13 mouse cellular contexts compared by ENCODE assay signal in genomic region chr15:88999124-88999523, GRCm38 (mm10). TPM values are rescaled to one million over a fixed set of nuclear protein-coding genes. Genes with fewer than 3 reads are reported as not detected.
DNase-seq lines count a peak whose midpoint lies in the region; ATAC-seq lines count a peak whose summit lies in the region.
"Had no signal": no experiment of that assay in that cellular context is flagged by ENCODE, and none has a peak within 500 bp of the region (broad histone marks: within the 10 kb centered on the region; RNA-seq: fewer than 3 reads in every experiment).

No protein-coding gene starts in this region.

- no peaks in the 10 kb centered on the region for H3K27me3 ChIP-seq in heart, embryonic 11.5 days (ENCODE audit: control insufficient read depth, insufficient read depth, low read length)
- no peaks in the 10 kb centered on the region for H3K27me3 ChIP-seq in midbrain, embryonic 14.5 days (ENCODE audit: control insufficient read depth, insufficient read depth, low read length)
- H3K27me3 ChIP-seq in midbrain, embryonic 16.5 days (ENCODE audit: control insufficient read depth, insufficient read depth, low read depth, low read length), result no peaks in the 10 kb centered on the region
- H3K27me3 ChIP-seq: embryonic facial prominence, embryonic 12.5 days; lung, embryonic 15.5 days had no signal

- 71% methylated on average over 2 of the region's 2 CpGs for WGBS in heart, embryonic 11.5 days (ENCODE audit: insufficient replicate concordance)
- 81% methylated on average over 2 of the region's 2 CpGs for WGBS in midbrain, embryonic 14.5 days
- 73% methylated on average over 2 of the region's 2 CpGs for WGBS in midbrain, embryonic 16.5 days

- H3K27ac ChIP-seq in heart, embryonic 11.5 days (ENCODE audit: low read depth, low read length), result no peak overlapping the region
- no peak overlapping the region for H3K27ac ChIP-seq in midbrain, embryonic 14.5 days (replicated peaks; ENCODE audit: low read depth, low read length)
- no peak overlapping the region for H3K27ac ChIP-seq in midbrain, embryonic 16.5 days (ENCODE audit: low read length)
- H3K27ac ChIP-seq: embryonic facial prominence, embryonic 12.5 days; lung, embryonic 15.5 days had no signal

- no peak overlapping the region for H3K9ac ChIP-seq in heart, embryonic 11.5 days (ENCODE audit: low read depth, low read length)
- no peak overlapping the region for H3K9ac ChIP-seq in midbrain, embryonic 14.5 days (replicated peaks; ENCODE audit: low read length)
- H3K9ac ChIP-seq in midbrain, embryonic 16.5 days (ENCODE audit: low read depth, low read length), result no peak overlapping the region
- H3K9ac ChIP-seq: embryonic facial prominence, embryonic 12.5 days; lung, embryonic 15.5 days had no signal

- H3K4me1 ChIP-seq in heart, embryonic 11.5 days (ENCODE audit: control insufficient read depth, insufficient read depth, low read length), result no peaks in the 10 kb centered on the region
- no peaks in the 10 kb centered on the region for H3K4me1 ChIP-seq in midbrain, embryonic 14.5 days (ENCODE audit: control insufficient read depth, insufficient read depth, low read length)
- no peaks in the 10 kb centered on the region for H3K4me1 ChIP-seq in midbrain, embryonic 16.5 days (ENCODE audit: control insufficient read depth, insufficient read depth, low read length)
- H3K4me1 ChIP-seq: embryonic facial prominence, embryonic 12.5 days; lung, embryonic 15.5 days had no signal

- no peaks in the 10 kb centered on the region for H3K9me3 ChIP-seq in heart, embryonic 11.5 days (replicated peaks; ENCODE audit: control insufficient read depth, low read length)
- no peaks in the 10 kb centered on the region for H3K9me3 ChIP-seq in midbrain, embryonic 14.5 days (ENCODE audit: control insufficient read depth, low read length)
- no peaks in the 10 kb centered on the region for H3K9me3 ChIP-seq in midbrain, embryonic 16.5 days (replicated peaks; ENCODE audit: control insufficient read depth, low read length, poor library complexity, severe bottlenecking)
- H3K9me3 ChIP-seq: embryonic facial prominence, embryonic 12.5 days; lung, embryonic 15.5 days had no signal

- H3K4me3 ChIP-seq in heart, embryonic 11.5 days (ENCODE audit: low read depth, low read length), result no peak overlapping the region
- H3K4me3 ChIP-seq in midbrain, embryonic 14.5 days (replicated peaks; ENCODE audit: low read depth, low read length), result no peak overlapping the region
- H3K4me3 ChIP-seq in midbrain, embryonic 16.5 days (ENCODE audit: low read depth, low read length), result no peak overlapping the region
- H3K4me3 ChIP-seq: embryonic facial prominence, embryonic 12.5 days; lung, embryonic 15.5 days had no signal

- ATAC-seq in heart, embryonic 11.5 days (replicated peaks; ENCODE audit: insufficient number of reproducible peaks, low FRiP score, low TSS enrichment), result no peak
- no peak for ATAC-seq in midbrain, embryonic 14.5 days (ENCODE audit: low FRiP score, low TSS enrichment)
- ATAC-seq in midbrain, embryonic 16.5 days, result no peak
- ATAC-seq: activated CD4-positive, CD25-positive, alpha-beta regulatory T cell, adult 4 months had no signal

- H3K4me2 ChIP-seq in heart, embryonic 11.5 days, result no peak overlapping the region
- H3K4me2 ChIP-seq in midbrain, embryonic 14.5 days (ENCODE audit: low read length), result no peak overlapping the region
- no peak overlapping the region for H3K4me2 ChIP-seq in midbrain, embryonic 16.5 days (ENCODE audit: low read length)
- H3K4me2 ChIP-seq: embryonic facial prominence, embryonic 12.5 days; lung, embryonic 15.5 days had no signal

- peak; percentile 10 for DNase-seq in adrenal gland, adult 2 months
- DNase-seq in adrenal gland, postnatal 4 days (ENCODE audit: low spot score in 2 of 2), result no peak
- DNase-seq in heart, postnatal 4 days, result peak; percentile 23
- peak; percentile 43 for DNase-seq in midbrain, embryonic 14.5 days
- DNase-seq in lung, postnatal 4 days, result peak; percentile 26 to 36
- DNase-seq in thymus, adult 18-20 months, result no peak
- DNase-seq: B cell, adult 2 months had no signal

- no peaks in the 10 kb centered on the region for H3K36me3 ChIP-seq in heart, embryonic 11.5 days (ENCODE audit: control insufficient read depth, insufficient read depth, low read length)
- H3K36me3 ChIP-seq in midbrain, embryonic 14.5 days (ENCODE audit: control insufficient read depth, insufficient read depth, low read length), result no peaks in the 10 kb centered on the region
- no peaks in the 10 kb centered on the region for H3K36me3 ChIP-seq in midbrain, embryonic 16.5 days (ENCODE audit: control insufficient read depth, insufficient read depth, low read length)
- H3K36me3 ChIP-seq: embryonic facial prominence, embryonic 12.5 days; lung, embryonic 15.5 days had no signal

RNA-seq across cellular contexts. Expression of gene Mov10l1, which starts 16.4 kb away (rescaled TPM):
- not detected for total RNA-seq in adrenal gland, adult 2 months (2021)
- polyA plus RNA-seq in adrenal gland, adult 2 months (2012; rRNA removed), result not detected in 2 replicates
- total RNA-seq in adrenal gland, postnatal 4 days (2021), result under 1 TPM in 1 of 2 experiments, not detected in 1; 0.53 TPM
- 100 to 1,000 TPM; 109 to 121 TPM for total RNA-seq in heart, postnatal 4 days (2021)
- polyA plus RNA-seq in heart, embryonic 11.5 days (2014; fragmentation: Nextera tagmentation; extraction: Ambion mirVana), result 57.6 and 78.6 TPM in 2 replicates
- polyA plus RNA-seq in midbrain, embryonic 14.5 days (2014; fragmentation: Nextera tagmentation; extraction: Ambion mirVana), result not detected in 2 replicates
- polyA plus RNA-seq in midbrain, embryonic 16.5 days (2015; fragmentation: Nextera tagmentation; extraction: Ambion mirVana), result not detected in 2 replicates
- polyA plus RNA-seq: activated CD4-positive, CD25-positive, alpha-beta regulatory T cell, adult 4 months had no signal

RNA-seq across cellular contexts. Expression of gene Mlc1, which starts 20.3 kb away (rescaled TPM):
- not detected for total RNA-seq in adrenal gland, adult 2 months (2021)
- not detected in 2 replicates for polyA plus RNA-seq in adrenal gland, adult 2 months (2012; rRNA removed)
- under 1 TPM in 1 of 2 experiments, not detected in 1; 0.17 TPM for total RNA-seq in adrenal gland, postnatal 4 days (2021)
- not detected for total RNA-seq in heart, postnatal 4 days (2021)
- not detected in 2 replicates for polyA plus RNA-seq in heart, embryonic 11.5 days (2014; fragmentation: Nextera tagmentation; extraction: Ambion mirVana)
- 6.4 and 7.6 TPM in 2 replicates for polyA plus RNA-seq in midbrain, embryonic 14.5 days (2014; fragmentation: Nextera tagmentation; extraction: Ambion mirVana)
- 21.0 and 31.5 TPM in 2 replicates for polyA plus RNA-seq in midbrain, embryonic 16.5 days (2015; fragmentation: Nextera tagmentation; extraction: Ambion mirVana)
- polyA plus RNA-seq: activated CD4-positive, CD25-positive, alpha-beta regulatory T cell, adult 4 months had no signal

RNA-seq across cellular contexts. Expression of gene Ttll8, which starts 44.9 kb away (rescaled TPM):
- under 1 TPM in 1 of 2 experiments, not detected in 1; 0.17 TPM for total RNA-seq in adrenal gland, adult 2 months (2021)
- 0.03 TPM in 1 of 2 replicates, not detected in the other for polyA plus RNA-seq in adrenal gland, adult 2 months (2012; rRNA removed)
- total RNA-seq in adrenal gland, postnatal 4 days (2021), result under 1 TPM in 1 of 2 experiments, not detected in 1; 0.28 TPM
- total RNA-seq in heart, postnatal 4 days (2021), result not detected
- not detected in 2 replicates for polyA plus RNA-seq in heart, embryonic 11.5 days (2014; fragmentation: Nextera tagmentation; extraction: Ambion mirVana)
- not detected in 2 replicates for polyA plus RNA-seq in midbrain, embryonic 14.5 days (2014; fragmentation: Nextera tagmentation; extraction: Ambion mirVana)
- 0.16 and 0.34 TPM in 2 replicates for polyA plus RNA-seq in midbrain, embryonic 16.5 days (2015; fragmentation: Nextera tagmentation; extraction: Ambion mirVana)
- polyA plus RNA-seq: activated CD4-positive, CD25-positive, alpha-beta regulatory T cell, adult 4 months; embryonic facial prominence, embryonic 12.5 days; lung, embryonic 15.5 days; urinary bladder, adult 2 months had no signal

Comparison
In these comparisons a context has a peak if more than half of its experiments do, and no peak if none do; other contexts are left out.
1. DNase-seq: peak in adrenal gland, adult 2 months (single experiment), heart, postnatal 4 days (single experiment), midbrain, embryonic 14.5 days (single experiment) and lung, postnatal 4 days (2 of 2); none in adrenal gland, postnatal 4 days (0 of 2) and thymus, adult 18-20 months (0 of 2).
2. RNA of gene Mov10l1, which starts 16.4 kb away (polyA plus RNA-seq): 57.6 to 78.6 TPM in heart, embryonic 11.5 days; not detected in midbrain, embryonic 16.5 days, not detected in midbrain, embryonic 14.5 days and not detected in adrenal gland, adult 2 months; every median in the first group is over 10 times any median in the second.